In the genomic region with DNA sequence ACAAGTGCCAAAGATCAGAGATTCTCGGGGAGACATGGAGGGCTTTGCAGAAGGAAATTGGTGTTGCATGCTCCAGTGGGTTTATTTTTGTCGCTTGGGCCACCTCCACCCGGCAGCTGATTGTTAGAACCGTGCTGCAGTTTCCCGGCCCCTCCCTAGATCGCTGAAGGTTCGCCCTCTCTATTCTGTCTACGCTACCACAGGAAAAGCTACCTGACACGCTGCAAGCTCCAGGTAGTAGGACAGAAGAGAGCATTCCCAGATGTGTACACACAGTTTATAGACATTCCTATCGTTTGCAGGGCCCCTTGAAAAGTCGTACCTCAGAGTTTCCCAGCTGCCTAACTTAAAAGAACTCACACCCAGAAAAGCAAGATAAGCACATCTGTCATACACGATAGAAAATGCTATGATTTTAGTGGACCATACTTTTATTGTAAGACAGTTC, we compare ENCODE assay signal across 1 mouse cellular context.
TF ChIP-seq lines count a peak whose summit lies in the region.

No protein-coding gene starts in this region.

TF ChIP-seq in ES-E14, 5 proteins besides CTCF, POLR2A, EP300 and RAD21 (continued from another document):
- TF ChIP-seq ZNF384 (IDR thresholded peaks at IDR 0.05; ENCODE audit: low read depth, low read length), result no peak
- no peak for TF ChIP-seq HCFC1 (IDR thresholded peaks at IDR 0.05; ENCODE audit: borderline replicate concordance, insufficient read depth, low read length)
- no peak for TF ChIP-seq ZC3H11A (IDR thresholded peaks at IDR 0.05; ENCODE audit: borderline replicate concordance, low read depth, low read length)
